Mouse (Mus musculus) common myeloid progenitor, adult 5-6 weeks (primary cell): ENCODE data around the gene Rgs7. TPM values are rescaled to one million over a fixed set of nuclear protein-coding genes. Genes with fewer than 3 reads are reported as not detected.

ENCODE experiments used
- ATAC-seq: replicated peaks from 2 replicates; pipeline ENCODE4 v1.8.0; 2016; ENCODE audit warnings: low read depth, mild to moderate bottlenecking, moderate TSS enrichment, inconsistent platforms; ENCODE audit not compliant: poor library complexity, severe bottlenecking
- total RNA-seq: library from RNA; stranded (forward); fragments of 200-1000, 187-1606 nt; gene quantifications from 2 replicates; pipeline ENCODE4 v1.2.3, GENCODE M21; 2017

The Rgs7 gene
- total RNA-seq, 1 experiment from 2014 or later: not detected

DNA sequence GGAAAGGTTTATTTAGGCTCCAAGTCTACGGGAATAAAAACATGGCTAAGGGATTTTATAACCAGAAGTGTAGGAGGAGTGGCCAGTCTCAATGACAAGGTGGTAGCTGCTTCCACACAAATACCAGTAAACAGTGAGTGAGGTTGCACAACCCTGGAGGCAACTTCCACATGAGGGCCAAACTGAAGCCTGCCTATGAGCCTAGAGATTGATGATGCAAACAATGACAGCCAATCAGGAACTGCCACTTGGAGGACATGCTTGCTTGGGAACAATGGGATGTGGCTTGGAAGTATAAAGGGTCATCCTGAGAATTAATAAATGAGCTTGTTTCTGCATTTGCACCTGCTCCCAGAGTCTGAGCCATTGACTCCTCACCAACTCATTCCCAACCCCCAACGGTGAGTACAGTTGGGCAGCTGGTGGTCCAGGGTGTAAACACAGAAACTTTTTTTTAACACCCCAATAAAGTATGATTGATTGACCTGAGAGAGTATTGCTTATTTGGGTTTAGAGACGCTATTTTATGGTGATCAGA is 162.3 kb downstream of the Rgs7 start:
- ATAC-seq: no peak

DNA sequence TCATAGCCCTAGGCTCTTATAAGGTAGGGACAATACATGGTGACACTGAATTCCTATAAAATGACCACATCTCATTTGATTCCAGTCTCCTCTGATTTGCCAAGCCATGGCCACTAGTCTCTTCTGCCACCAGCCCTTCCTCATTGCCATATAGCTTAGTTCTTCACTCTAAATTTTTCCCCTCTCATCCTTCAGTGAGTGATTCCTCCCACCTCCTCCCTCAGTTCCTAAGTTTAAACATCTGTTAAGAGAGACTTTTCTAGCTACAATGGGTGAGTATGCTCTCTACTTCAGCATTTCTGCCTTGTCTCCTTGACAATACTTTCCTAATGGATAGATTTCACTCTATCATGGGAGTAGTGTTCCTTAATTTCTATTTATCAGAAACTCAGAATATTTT is 169.5 kb downstream of the Rgs7 start:
- ATAC-seq: no peak

DNA sequence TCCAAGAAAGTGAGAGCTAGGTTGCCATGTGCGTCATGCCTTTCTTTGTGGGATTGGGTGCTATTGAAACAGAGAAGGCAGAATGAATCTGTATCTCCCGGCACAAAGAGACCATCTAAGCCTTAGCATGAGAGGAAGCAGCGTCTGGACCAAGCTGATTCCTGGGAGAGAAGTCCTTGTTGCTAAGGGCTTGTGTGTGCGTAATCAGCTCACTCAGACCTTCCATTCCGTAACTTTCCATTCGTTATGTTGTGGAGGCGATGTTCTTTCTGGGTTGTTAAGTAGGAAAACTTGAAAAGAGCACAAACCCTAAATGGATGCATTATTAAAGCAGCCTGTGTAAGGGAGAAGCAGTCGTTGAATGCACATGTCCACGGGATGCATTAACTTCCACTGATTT is 173.1 kb downstream of the Rgs7 start:
- ATAC-seq: no peak

DNA sequence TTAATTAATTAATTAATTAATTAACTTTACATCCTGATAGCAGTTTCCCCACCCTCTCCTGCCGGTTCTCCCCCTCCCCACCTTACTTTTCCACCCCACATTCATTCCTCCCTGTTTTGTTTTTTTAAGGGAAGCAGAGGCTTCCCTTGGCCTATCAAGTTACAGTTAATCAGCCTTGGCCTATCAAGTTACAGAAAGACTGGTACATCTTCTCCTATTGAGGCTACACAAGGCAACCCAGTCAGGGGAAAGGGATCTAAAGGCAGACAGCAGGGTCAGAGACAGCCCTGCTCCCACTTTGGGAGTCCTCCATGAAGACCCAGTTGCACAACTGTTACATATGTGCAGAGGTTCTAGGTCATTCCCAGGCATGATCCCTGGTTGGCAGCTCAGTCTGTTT is 175.0 kb downstream of the Rgs7 start:
- no peak for ATAC-seq

DNA sequence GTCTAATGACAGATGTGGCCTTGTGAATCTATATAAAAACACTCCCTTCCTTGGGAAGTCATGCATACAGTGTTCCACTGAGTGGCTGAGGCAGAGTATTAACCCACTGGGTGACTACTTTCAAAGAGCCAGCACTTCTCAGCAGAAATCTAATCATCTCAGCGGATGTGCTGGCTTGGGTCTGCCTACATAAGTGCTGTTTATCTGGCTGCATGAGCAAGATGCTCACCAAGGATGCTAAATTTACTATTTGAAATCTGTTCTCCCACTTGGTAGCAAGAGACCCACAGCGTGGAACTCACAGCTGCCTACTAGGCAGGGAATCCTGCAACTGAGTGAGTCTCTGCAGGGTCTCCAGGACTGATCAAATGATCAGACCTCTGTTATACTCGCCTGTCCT is 184.7 kb downstream of the Rgs7 start:
- no peak for ATAC-seq

DNA sequence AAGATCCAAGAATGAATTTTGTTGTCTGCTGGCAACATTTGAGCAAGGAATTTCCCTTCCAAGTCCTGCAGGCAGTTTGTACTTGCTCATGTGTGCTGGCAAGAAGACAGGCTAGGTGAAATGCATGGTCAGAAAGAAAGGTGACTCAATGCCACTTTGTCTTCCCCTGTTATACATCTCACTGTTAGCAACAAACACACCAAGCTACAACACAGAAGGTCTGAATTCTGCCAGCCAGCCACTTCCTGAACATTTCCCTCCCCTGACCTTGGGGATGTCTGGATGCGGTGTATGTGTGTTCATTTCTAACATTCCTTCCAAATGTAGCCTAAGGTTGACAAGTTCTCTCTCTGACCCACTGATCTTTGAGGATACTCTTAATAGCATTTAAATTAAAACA is 191.4 kb downstream of the Rgs7 start:
- no peak for ATAC-seq

DNA sequence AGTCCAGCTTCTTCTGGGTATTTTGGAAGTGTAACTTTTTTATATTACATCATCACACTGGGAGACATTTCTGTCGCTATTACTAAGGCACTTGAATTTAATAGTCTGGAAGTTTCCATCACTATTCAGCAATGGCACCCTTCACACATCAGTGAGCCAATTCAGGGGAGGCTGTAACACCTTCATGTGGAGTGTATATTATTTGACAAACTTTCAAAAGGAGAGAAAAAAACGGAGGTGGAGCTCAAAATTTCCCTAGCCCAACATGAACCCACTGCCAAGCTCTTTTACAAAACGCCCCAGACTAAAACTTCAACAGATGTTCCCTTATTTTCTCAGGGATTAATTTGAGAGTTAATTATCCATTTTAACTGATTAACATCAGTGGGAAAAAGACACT is 191.9 kb downstream of the Rgs7 start:
- no peak for ATAC-seq

DNA sequence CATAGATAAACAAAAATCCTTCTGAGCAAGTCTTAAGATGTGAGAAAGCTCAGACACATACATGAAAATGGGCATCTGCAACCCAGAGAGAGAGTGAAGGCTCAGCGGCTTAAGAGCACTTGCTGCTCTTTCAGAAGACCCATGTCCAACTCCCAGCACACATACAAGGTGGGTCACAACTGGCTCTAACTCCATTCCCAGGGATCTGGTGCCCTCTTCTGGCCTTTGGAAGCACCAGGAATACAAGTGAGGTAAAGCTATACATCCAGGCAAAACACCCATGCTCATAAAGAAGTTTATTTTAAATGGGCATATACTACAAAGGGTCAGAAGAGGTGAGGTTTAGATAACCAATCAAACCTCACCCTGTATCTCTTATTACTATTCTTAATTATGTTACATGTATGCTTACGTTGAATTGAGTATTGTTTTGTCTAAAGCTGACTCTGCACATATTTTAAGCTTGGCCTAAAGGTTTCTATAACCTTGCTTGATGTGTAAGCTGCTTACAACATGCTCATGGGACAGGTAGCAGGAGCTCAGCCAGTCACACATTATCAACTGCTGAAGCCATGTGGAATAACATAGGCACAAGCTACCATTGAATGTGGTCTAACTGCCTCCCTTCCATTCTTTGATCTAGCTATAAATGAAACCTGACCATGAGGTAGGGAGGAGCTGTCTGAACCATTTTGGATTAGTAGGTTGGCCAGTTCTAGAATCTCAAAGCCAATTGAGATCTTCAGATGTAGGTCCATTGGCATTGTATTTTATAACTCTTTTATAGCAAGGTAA is 192.5 kb downstream of the Rgs7 start:
- no peak for ATAC-seq

DNA sequence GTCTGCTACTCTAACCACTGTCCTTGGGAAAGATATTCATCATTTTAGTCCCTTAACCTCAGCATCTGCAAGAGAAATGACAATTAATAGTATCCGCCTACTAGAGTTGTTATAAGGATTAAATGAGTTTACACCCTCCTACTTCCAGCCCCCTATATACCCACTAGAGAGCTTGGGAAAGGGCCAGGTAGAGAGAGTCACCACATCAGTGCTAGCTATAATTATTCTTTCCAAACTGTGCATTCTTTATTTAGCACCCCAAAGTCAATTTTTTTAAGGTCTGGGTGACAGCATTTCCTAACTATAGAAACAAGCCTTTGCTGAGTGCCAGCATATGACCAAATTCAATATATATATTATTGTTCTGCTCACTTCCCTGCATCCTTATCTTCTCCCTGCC is 195.4 kb downstream of the Rgs7 start:
- no peak for ATAC-seq

DNA sequence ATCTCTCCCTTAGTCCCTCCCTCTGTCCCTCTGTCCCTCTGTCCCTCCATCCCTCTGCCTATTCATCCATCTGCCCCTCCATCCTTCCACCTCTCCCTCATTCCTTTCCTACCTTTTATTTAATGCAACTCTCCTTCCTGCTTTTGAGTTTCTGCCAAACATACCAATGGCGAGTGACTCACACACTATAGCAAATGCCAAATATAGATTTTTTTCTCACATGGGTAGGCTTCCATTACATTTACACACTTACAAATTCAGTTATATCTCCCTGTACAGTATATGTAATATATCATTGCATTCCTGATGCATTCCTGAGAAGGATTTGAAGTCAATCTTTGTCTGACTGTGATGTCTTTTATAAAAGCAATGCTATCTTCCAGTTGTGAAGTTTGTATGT is 202.2 kb downstream of the Rgs7 start:
- ATAC-seq: no peak

DNA sequence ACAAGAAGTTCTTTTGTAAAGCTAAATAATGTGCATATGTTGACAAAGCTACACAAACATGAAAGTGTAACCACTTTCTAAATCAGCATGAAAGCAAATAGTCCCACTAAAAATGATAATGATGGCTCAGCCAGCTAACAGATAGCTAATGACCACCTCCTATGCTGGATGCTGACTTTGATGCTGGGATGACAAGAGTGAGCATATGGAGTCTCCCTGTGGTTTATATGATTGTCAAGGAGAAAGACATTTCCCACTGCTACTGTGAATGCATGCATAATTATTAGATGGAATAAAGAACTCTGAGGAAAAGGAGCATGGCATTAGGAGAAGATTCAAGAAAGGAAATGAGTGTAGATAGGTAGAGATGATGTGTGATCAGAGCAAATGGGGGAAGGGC is 230.0 kb downstream of the Rgs7 start:
- no peak for ATAC-seq

DNA sequence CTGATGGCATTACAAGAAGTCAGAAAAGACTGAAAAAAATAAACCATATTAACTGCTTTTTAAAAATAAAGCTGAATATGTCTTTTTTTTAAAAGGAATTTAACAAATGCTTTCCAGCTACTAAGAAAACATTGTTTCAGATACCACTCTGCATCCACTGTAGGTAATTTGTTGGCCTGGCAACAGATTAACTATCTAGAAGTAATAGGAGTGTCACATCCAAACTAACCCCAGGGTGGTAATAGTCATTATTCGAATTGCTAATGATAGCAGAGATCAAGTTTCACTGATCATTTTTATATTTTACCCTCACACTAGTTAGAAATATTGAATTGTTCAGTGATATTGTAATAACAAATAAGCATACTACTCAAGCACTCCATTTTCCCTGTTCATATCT is 232.9 kb downstream of the Rgs7 start:
- ATAC-seq: no peak

DNA sequence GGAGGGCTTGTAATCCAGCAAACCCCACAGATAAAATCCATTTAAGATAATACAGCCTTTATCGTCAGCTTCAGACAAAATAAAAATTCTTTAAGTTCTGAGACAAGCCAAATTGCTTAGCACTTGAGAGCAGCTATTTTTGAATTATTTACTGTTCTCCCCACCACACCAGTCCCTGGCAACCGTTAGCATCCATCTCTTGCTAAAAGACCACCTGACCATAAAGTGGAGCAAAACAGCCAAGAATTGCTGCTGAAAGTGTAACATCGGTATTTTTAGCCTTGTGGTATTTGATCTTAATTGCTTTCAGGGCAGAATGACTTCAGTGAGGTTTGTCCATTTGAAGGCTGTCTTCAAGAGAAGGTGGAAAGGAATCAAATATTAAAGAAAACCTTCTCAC is 237.1 kb downstream of the Rgs7 start:
- no peak for ATAC-seq

DNA sequence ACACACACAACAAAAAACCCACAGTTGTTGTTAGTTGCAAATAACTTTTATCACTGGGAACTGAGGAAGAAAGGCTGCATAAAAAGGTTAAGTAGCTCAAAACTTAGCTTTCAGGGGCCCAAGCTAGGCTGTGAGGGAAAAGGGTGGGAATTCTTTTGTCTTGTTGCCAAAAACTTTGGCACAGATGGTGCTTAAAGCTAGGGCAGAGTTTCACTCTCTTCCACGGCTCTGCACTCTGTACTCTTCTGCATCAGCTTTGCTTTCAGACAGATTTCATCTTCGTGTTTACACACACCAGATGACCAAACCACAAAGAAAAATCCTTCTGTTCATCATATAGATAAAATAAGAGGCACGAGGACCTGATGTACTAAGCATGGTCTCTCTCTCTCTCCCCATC is 237.6 kb downstream of the Rgs7 start:
- no peak for ATAC-seq

DNA sequence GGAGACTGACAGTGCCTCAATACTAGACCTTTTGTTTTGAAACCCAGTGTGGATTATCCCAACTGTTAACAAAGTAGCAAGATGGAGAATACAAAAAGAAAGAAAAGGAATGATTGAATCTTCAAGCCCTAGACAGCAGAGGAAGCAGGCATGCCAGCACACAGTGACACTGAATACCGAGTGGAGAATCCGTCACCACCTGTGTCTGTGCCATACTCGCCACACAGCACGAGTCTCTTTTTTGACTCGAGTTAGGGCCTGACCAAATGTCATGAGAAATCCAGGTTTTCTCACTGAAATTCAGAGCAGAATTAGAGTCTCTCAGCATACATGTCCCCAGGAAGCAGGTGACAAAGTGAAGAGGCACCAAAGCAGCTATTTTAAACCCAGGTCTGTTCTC is 250.2 kb downstream of the Rgs7 start:
- no peak for ATAC-seq

DNA sequence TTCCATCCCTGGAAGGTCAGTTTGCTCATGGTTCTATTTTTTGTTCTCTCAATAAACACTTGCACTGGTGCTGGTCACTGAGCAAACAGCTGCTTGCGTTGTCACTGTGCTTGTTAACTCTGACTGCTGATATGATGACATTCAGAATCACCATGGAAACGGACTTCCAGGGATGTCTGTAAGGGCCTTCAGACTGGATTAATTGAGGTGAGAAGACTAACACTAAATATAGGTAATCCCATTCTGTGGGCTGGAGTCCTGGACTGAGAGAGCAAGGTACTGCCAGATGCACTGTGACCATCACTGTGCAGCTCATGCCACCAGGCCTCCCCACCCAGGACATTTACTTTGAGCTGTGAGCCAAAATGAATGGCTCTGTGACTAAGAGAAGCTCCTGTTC is 252.2 kb downstream of the Rgs7 start:
- ATAC-seq: no peak

DNA sequence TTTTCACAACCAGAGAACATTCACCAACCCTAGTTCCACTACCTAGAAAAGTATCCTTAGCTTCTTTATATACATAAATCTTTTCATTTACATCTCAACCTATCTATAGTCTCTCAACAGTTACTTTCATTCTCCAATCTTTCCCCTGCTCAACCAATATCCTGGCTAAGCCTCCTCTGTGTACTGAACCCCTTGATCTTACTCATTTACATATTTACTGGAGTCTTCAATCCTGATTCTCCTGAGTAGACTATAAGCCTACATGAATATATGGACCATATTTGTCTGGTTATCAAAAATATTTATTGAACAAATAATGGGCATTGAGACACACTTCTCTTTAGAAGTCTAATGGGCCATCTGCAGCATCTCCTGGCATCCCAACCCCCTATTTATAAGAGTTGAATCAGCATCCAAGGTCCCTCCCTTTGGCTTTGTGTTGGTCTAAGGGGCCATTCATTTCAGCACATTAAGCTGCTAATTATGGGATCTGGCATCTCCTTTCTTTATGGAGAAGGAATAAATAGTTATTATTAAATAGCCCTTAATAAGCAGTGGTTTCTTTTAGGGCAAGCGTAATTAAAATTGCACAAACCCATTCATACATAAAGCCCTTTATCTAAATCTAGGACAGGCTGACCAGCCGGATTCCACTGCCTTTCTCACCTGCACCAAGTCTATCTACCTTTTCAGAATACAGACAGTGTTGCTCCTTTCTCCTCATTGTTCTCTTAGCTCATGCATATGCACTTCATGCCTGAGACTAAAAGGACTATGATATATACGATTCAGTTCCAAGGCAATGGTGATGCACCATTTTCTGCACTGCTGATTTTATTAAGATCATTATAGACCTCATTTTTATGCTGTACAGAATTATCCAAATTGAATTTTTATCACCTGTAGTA is 270.5 kb downstream of the Rgs7 start:
- no peak for ATAC-seq

DNA sequence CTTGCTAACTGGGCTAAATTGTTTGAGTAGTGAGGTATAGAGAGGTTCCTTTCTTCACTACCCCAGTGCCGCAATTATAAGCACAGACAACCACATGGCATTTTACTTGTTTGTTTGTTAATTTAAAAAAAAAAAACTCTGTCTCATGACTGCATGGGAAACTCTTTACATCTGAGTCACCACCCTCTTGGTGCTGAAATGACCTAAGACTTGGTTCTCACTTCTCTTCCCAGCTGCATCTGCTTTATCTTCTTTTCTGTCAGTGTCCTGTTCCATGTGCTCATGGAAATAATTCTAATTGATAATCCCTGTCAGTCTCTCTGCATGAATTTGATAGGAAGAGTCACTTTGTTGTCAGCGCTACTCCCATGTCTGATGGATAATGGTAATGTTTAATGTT is 272.7 kb downstream of the Rgs7 start:
- no peak for ATAC-seq

DNA sequence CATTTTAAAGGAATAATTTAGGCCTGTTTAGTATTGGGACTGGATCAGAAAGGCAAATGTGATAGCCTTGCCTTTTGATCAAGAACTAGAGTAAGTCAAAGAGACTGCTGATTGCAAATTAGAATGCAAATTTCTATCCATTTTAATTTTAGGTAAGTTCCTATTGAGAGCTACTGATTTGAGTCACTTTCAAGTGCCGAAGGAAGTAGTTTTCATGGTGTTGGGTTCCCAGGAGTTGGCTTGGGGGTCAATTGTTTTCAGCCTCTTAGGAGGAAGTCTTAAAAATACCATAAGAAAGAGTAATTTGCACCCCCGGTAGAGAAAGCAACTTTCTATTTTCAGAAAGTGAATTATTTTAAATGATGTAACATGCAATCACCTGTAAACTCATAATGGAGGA is 285.3 kb downstream of the Rgs7 start:
- ATAC-seq: no peak

DNA sequence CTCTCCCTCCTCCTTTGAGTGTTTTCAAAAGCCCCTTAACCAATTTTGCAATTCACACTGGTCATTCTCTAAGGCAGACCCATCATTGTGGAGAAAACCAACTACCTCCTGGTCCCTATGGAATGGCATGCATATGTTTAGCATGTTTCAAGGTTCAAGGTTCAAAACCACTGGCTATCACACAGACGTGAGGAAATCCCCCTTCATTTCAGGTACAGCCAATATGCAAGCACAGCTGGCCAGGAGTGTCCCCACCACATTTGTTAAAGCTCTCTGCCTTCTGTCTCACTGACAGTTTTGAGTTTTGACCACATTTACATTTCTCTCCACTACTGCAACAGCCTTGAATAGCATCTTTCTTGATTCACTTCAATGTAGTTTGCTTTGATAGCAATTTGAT is 286.7 kb downstream of the Rgs7 start:
- ATAC-seq: no peak

DNA sequence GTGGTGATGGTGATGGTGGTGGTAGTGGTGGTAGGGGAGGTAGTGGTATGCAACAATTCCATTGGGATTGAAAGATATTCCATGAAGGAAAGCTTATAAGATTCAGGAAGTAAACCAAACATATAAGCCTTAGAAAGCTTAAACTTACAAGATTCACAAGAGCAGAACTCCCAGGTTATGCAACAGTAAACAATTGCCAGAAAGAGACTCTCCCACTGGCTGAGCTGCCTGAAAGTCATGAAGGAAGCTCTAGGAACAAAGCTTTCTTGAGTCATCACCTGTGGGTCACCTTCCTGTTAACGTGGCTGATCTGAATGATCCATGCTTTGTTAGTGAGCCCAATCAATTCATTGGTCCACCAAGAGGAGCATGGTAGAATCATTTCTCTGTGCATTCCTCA is 288.8 kb downstream of the Rgs7 start:
- no peak for ATAC-seq
